Mouse (Mus musculus): ENCODE results near the gene Fam186b.

GRCm38 (mm10) chr15:99253772-99254171 lies 41.9 kb downstream of the Fam186b start:
- TF ChIP-seq CTCF (conservative IDR thresholded peaks at IDR 0.05; ENCODE audit: insufficient read depth, insufficient read length, low read depth, low read length) (no peak), POLR2A (IDR thresholded peaks at IDR 0.05; ENCODE audit: low read depth, low read length) (no peak)

Data from kidney, adult 2 months (tissue).